Mouse (Mus musculus): ENCODE results near the gene Tbk1.

Gene Tbk1

GRCm38 (mm10) chr10:121586675-121587370 is at the start of gene Tbk1:
Tbk1 (minus strand) TSS chr10:121586787.
- peak; percentile 82 to 87 for DNase-seq (ENCODE audit: low spot score in 2 of 2)

- no peak for DNase-seq (ENCODE audit: low spot score in 2 of 2)
Observed at GRCm38 (mm10) chr10:121636276-121636675, 49.7 kb upstream of the Tbk1 start.

- DNase-seq (ENCODE audit: low spot score in 2 of 2): no peak
Observed at GRCm38 (mm10) chr10:121634159-121634558, 47.6 kb upstream of the Tbk1 start.

- DNase-seq (ENCODE audit: low spot score in 2 of 2): no peak
Observed at GRCm38 (mm10) chr10:121628561-121629040, 42.0 kb upstream of the Tbk1 start.

- no peak for DNase-seq (ENCODE audit: low spot score in 2 of 2)
Observed at GRCm38 (mm10) chr10:121627216-121627852, 40.7 kb upstream of the Tbk1 start.

GRCm38 (mm10) chr10:121626186-121626882 is 39.7 kb upstream of the Tbk1 start, which contains the start of gene Xpot:
Xpot (minus strand) TSS chr10:121626332.
- peak; percentile 95 to 97 for DNase-seq (ENCODE audit: low spot score in 2 of 2)

GRCm38 (mm10) chr10:121625407-121626185 is 39.0 kb upstream of the Tbk1 start:
- no peak for DNase-seq (ENCODE audit: low spot score in 2 of 2)

GRCm38 (mm10) chr10:121625006-121625405 is 38.4 kb upstream of the Tbk1 start:
- DNase-seq (ENCODE audit: low spot score in 2 of 2): no peak

- no peak for DNase-seq (ENCODE audit: low spot score in 2 of 2)
Observed at GRCm38 (mm10) chr10:121623670-121624069, 37.1 kb upstream of the Tbk1 start.

- no peak for DNase-seq (ENCODE audit: low spot score in 2 of 2)
Observed at GRCm38 (mm10) chr10:121622431-121622830, 35.8 kb upstream of the Tbk1 start.

GRCm38 (mm10) chr10:121615935-121616334 is 29.3 kb upstream of the Tbk1 start:
- no peak for DNase-seq (ENCODE audit: low spot score in 2 of 2)

GRCm38 (mm10) chr10:121615146-121615870 is 28.7 kb upstream of the Tbk1 start:
- no peak for DNase-seq (ENCODE audit: low spot score in 2 of 2)

GRCm38 (mm10) chr10:121613570-121613969 is 27.0 kb upstream of the Tbk1 start:
- DNase-seq (ENCODE audit: low spot score in 2 of 2): no peak

- DNase-seq (ENCODE audit: low spot score in 2 of 2): no peak
Observed at GRCm38 (mm10) chr10:121612448-121612847, 25.9 kb upstream of the Tbk1 start.

- DNase-seq (ENCODE audit: low spot score in 2 of 2): no peak
Observed at GRCm38 (mm10) chr10:121611587-121611986, 25.0 kb upstream of the Tbk1 start.

- no peak for DNase-seq (ENCODE audit: low spot score in 2 of 2)
Observed at GRCm38 (mm10) chr10:121608177-121608576, 21.6 kb upstream of the Tbk1 start.

GRCm38 (mm10) chr10:121604632-121605344 is 18.2 kb upstream of the Tbk1 start:
- no peak for DNase-seq (ENCODE audit: low spot score in 2 of 2)

- no peak for DNase-seq (ENCODE audit: low spot score in 2 of 2)
Observed at GRCm38 (mm10) chr10:121603556-121603955, 17.0 kb upstream of the Tbk1 start.

- no peak for DNase-seq (ENCODE audit: low spot score in 2 of 2)
Observed at GRCm38 (mm10) chr10:121601272-121601671, 14.7 kb upstream of the Tbk1 start.

GRCm38 (mm10) chr10:121596580-121596979 is 10.0 kb upstream of the Tbk1 start:
- no peak for DNase-seq (ENCODE audit: low spot score in 2 of 2)
